Mouse (Mus musculus) Patski (cell line): Measurements from ENCODE around the gene Rcan3. TPM values are rescaled to one million over a fixed set of nuclear protein-coding genes. Genes with fewer than 3 reads are reported as not detected.

Source experiments
- ATAC-seq: fragments of 100-300 bp; one replicate; pipeline ENCODE4 v1.8.0; 2021
- CTCF ChIA-PET: fragments of 350-600 bp; sonication (Branson Sonifier 250); formaldehyde crosslinking; loops from one replicate; lab custom pipeline; 2022; ENCODE audit warnings: inconsistent platforms; lab: Charles Lee
- POLR2A ChIA-PET: fragments of 350-600 bp; sonication (Branson Sonifier 250); formaldehyde crosslinking; loops from one replicate; lab custom pipeline; 2022; ENCODE audit warnings: antibody characterized with exemption, inconsistent platforms; lab: Charles Lee
- DNase-seq: peaks from one replicate; pipeline ENCODE4 v3.0.0-alpha.2; 2011; ENCODE audit warnings: low read depth, low spot score
- H3K27me3 ChIP-seq: fragments of 371-371 bp; one replicate; pipeline ENCODE4 v1.5.1; 2021
- CTCF ChIP-seq: fragments of 100-300 bp; IDR thresholded peaks from one replicate; pipeline ENCODE4 v1.5.1; 2021
- in situ Hi-C: fragments of 300-500 bp; cut with MboI; formaldehyde crosslinking; loops from 3 replicates; pipeline ENCODE4 v1.11.1; 2018; ENCODE audit warnings: low pct_unique_long_range_greater_than_20kb, mixed read lengths
- polyA plus RNA-seq: library from polyadenylated mRNA; unstranded; gene quantifications from one replicate; pipeline ENCODE4 v1.2.3, GENCODE M21; 2021

Gene Rcan3
- polyA plus RNA-seq, 1 experiment from 2014 or later: 21.7 TPM

- ATAC-seq (no peak), DNase-seq (no peak)
- in situ Hi-C loops: loop anchor here (10.0 kb wide), 1 partner anchor 52 kb away; no protein-coding TSS in a partner anchor
- ChIA-PET POLR2A (no interaction called here), CTCF (interaction anchor here (0.9 kb wide), 1 partner anchor 20 kb away, joined by 4 read pairs; no protein-coding TSS in a partner anchor)
- no peaks in the 10 kb centered on the region for H3K27me3 ChIP-seq
- TF ChIP-seq CTCF: no peak
Measured at GRCm38 (mm10) chr4:135362828-135363227, 70.8 kb downstream of the Rcan3 start.

Other genes starting within 250 kb of the Rcan3 start
- gene Clic4, start 161.0 kb downstream of the Rcan3 start, polyA plus RNA-seq: 196 TPM
- 102 TPM for gene Srrm1, start 80.5 kb downstream of the Rcan3 start, polyA plus RNA-seq
- not detected for gene Ncmap, start 35.6 kb downstream of the Rcan3 start, polyA plus RNA-seq
- gene Stpg1, start 60.9 kb upstream of the Rcan3 start, polyA plus RNA-seq: not detected
- 11.0 TPM for gene Nipal3, start 61.2 kb upstream of the Rcan3 start, polyA plus RNA-seq
- not detected for gene Grhl3, start 139.8 kb upstream of the Rcan3 start, polyA plus RNA-seq